Mouse (Mus musculus) adrenal gland, postnatal 25 days (tissue): Measurements from ENCODE around the gene 1810024B03Rik. TPM values are rescaled to one million over a fixed set of nuclear protein-coding genes. Genes with fewer than 3 reads are reported as not detected.
"Not testable (repeated sequence)": the region's sequence is repeated elsewhere in the genome, so short reads cannot be mapped to it uniquely, and the experiment has no call there.

ENCODE experiments used
- DNase-seq: peaks from one replicate; pipeline ENCODE4 v3.0.0; 2021; ENCODE audit warnings: mixed read lengths
- long read RNA-seq: library from polyadenylated mRNA; stranded (forward); transcript quantifications from one replicate; pipeline ENCODE4 v2.0.0, GENCODE M21; 2021
- total RNA-seq: library from RNA; stranded (reverse); gene quantifications from 2 replicates; pipeline ENCODE4 v1.2.3, GENCODE M21; 2021

Gene 1810024B03Rik
- total RNA-seq: 1.7 and 2.0 TPM in 2 replicates
- long read RNA-seq: 0 reads

DNA sequence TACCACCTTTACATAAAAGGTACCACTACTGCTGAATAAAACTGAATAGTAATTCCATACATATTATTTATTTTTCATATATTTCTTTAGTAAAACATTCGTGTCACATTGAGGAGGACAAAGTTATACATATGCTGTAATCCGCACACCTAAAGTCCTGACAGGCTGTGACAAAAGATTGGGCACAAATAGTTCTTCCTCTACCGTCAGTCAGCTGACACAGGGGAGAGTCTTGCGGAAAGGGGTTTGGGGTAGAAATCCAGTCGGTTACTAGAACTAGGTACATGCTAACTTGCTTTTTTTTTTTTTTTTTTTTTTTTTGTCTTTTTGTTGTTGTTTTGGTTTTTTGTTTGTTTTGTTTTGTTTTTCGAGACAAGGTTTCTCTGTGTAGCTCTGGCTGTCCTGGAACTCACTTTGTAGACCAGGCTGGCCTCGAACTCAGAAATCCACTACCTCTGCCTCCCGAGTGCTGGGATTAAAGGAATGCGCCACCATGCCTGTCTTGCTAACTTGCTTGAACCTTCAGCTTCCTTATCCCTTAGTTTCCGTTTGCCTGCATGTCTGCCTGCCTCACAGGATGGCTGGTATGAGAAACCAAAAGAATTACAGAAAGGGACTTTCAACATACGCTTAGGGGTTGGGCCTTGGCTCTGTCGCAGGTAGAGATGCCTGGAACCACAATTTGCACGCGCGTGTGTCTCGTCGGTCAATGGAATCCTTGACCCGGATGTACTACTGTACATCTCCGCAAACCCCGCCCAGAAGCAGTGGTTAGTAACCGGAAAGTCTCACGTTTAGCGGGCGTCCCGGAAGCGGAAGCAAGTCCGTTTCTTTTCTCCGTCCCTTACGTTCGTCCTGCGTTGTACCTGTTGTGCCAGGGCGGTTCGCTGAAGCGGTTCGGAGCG lies at the start of gene 1810024B03Rik, which contains the start of gene Snrnp200:
TSS of gene 1810024B03Rik (minus strand) at position 734 of the 905 bp plus-strand sequence.
TSS of gene Snrnp200 (plus strand) at position 840 of the 905 bp plus-strand sequence.
- peak; percentile 89 for DNase-seq

GRCm38 (mm10) chr2:127255294-127255693 lies 47.2 kb upstream of the 1810024B03Rik start:
- DNase-seq: no peak

GRCm38 (mm10) chr2:127254604-127255134 lies 46.6 kb upstream of the 1810024B03Rik start:
- no peak for DNase-seq

GRCm38 (mm10) chr2:127252787-127253186 lies 44.7 kb upstream of the 1810024B03Rik start:
- no peak for DNase-seq

DNA sequence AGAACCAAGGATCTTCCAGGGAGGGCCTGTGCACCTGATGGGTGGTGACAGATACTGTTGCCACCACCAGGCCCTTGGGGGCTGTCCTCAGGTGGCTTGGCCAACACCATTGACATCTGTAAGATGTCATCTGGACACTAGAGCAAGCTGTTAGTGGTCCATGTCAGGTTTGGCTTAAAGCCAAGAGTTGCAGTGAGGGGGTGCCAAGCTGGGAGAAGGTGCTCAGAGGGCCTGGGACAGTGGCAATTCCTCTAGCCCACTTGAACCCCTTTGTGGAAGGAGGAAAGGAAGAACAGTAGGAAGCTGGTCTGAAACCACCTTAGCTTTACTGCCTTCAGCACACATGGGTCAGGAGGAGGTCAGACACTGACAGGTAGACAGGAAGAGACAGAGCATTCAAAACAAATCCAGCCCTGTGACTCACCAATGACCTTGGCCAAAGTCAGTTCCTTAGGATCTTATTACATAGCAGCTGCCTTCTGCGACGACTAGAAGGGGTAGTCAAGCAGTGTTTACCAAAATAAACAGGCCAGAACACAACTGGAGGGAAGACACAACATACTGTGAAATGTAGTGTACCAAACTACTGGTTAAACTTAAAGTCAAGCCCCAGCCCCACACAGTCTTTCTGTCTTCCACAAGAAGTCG lies 43.9 kb upstream of the 1810024B03Rik start:
- peak; percentile 26 for DNase-seq

- no peak for DNase-seq
These were observed 43.4 kb upstream of the 1810024B03Rik start for GRCm38 (mm10) chr2:127251457-127251856.

DNA sequence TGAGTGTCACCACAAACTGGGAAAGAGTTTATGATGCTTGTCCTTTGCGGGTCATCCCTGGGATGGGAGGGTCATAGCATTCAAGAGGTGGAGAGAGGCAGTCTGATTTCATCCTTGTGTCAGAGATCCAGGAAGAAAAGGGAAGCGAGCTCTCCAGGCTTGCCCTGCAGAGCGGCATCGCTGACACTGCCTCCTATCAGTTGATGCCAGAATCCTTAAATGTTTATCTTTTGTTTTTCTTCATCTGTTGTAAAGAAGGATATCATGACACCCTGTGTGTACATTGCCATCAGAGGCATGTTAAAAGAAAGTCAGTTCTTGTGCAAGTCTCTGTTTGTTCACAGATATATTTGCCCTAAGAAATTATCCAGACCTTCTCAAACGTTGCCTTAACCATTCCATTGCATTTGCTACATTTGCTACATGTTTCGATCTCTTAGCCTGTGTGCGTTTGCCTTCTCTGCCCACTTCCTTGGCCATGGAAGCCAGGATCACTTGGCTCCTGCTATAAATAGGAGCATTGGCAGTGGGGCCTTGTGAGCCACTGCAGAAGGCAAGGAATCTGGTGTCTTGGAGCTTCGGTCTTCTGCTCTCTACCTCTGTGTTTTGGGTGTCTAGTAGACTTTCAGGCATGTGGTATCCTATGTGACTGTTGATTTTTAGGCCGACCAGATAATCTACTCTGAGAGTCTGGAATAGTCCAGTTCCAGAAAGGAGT lies 42.4 kb upstream of the 1810024B03Rik start:
- DNase-seq: no peak

DNA sequence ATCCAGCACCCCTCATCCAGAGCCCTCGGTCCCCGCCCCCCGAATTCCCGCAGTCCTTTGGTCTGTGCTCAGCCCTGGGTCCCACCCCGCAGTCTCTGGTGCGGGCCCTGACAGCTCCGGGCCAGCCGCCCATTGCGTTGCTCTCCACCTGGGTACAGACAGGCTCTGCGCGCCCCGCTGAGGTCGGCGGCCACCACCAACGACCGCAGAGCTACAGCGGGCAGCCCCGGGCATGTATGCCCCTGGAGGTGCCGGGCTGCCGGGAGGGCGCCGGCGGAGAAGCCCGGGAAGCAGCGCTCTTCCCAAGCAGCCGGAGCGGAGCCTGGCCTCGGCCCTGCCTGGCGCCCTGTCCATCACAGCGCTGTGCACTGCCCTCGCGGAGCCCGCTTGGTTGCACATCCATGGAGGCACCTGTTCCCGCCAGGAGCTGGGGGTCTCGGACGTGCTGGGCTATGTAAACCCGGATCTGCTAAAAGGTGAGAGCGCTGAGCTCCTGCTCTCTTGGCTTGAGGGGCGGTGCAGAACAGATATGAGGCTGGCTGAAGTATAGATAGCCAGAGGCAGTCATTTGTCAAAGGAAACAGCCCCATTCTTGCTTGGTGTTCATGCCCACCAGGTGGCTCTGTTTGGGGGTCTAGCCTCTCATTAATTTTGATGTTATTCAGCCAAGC lies 40.4 kb upstream of the 1810024B03Rik start:
- DNase-seq: peak; percentile 49

- peak; percentile 97 for DNase-seq
These were observed 39.7 kb upstream of the 1810024B03Rik start, which contains the start of the genes Ciao1 and Tmem127 for GRCm38 (mm10) chr2:127247592-127248333. Gene Ciao1, minus strand, starts transcription at chr2:127247816. Gene Tmem127, plus strand, starts transcription at chr2:127247908.

DNA sequence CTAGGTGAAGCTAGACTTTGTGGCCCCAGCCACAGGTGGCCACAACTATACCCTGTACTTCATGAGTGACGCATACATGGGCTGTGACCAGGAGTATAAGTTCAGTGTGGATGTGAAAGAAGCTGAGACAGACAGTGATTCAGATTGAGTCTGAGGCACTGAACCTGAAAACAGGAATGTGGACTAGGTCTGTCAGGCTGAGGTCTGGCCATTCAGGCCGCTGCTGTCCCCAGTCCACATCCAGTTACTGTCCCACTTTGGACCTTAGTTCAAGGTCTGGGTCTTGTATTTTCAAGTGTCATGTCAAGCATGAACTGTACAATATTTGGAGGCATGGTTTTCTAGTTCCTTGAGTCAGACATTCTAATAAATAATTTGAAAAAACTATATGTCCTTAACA lies 32.0 kb upstream of the 1810024B03Rik start:
- no peak for DNase-seq

DNA sequence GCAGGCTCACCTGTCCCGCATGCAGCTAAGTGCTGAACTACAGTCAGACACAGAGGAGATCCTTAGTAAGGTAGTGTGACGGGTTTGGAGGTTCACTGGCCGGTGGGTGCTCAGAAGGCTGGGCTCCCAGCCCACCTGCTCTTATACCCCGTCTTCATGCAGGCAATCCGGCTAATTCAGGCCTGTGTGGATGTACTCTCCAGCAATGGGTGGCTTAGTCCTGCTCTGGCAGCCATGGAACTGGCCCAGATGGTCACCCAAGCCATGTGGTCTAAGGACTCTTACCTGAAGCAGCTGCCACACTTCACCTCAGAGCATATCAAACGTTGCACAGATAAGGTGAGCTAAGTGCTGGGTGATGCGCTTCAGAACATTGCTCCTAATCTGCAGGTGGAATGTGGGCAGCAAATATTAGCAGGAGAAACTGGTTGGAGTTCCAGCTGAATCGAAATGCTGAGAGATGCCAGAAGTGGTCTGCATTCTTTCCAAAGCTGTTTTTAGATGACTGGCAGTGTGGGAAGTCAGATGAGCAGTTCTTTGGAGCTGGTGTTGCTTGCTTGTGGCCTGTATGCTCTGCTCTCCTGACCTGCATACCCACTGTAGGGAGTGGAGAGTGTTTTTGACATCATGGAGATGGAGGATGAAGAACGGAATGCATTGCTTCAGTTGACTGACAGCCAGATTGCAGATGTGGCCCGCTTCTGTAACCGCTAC lies 30.0 kb upstream of the 1810024B03Rik start:
- DNase-seq: no peak

- DNase-seq: no peak
These were observed 17.2 kb upstream of the 1810024B03Rik start for GRCm38 (mm10) chr2:127225261-127225660.

DNA sequence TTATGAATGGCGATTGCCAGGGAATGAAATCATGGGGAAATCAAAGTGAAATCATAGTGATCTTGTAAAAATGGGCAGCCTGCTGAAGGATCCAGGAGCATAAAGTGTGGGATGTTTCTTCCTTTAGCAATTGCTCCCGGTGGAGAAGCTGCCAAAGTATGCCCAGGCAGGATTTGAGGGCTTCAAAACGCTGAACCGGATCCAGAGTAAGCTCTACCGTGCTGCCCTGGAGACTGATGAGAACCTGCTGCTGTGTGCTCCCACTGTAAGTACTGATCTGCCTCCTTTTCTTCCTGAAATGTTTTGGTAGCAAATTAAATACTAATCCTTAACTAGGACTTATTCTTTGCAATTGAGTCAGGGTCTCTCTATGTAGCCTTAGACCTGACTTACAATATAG lies 9.7 kb upstream of the 1810024B03Rik start:
- no peak for DNase-seq

- DNase-seq: no peak
These were observed 2.6 kb upstream of the 1810024B03Rik start for GRCm38 (mm10) chr2:127210701-127211100.

DNA sequence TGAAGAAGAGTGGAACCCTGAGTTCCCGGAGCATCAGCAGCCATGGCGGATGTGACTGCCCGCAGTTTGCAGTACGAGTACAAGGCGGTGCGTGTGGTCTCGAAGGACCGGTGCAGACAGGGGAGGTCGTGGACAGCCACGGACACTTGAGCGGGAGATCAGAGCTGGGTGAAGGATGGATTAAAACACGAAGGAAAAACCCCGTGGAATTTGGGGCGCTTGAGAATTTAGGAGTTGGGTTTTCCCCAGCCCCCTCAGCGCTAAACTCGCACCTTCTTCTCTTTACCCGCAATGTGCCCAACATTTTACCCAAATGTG lies 331 bp upstream of the 1810024B03Rik start:
- no peak for DNase-seq

GRCm38 (mm10) chr2:127206916-127207315 lies 1.2 kb downstream of the 1810024B03Rik start:
- no peak for DNase-seq

DNA sequence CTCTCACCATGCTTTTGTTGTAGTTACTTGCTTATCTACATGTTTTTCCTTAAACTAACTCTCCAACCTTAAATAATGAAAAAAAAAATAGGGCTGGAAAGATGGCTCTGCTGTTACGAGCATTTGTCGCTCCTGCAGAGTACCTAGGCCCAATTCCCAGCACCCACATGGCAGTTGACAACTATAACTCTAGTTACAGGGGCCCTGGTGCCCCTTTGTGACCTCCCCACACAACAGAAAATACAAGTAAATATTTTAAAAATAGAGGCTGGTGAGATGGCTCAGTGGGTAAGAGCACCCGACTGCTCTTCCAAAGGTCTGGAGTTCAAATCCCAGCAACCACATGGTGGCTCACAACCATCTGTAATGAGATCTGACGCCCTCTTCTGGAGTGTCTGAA lies 2.1 kb downstream of the 1810024B03Rik start:
- DNase-seq: not testable (repeated sequence)

- peak; percentile 47 for DNase-seq
These were observed 3.1 kb downstream of the 1810024B03Rik start for GRCm38 (mm10) chr2:127204932-127205331.

DNA sequence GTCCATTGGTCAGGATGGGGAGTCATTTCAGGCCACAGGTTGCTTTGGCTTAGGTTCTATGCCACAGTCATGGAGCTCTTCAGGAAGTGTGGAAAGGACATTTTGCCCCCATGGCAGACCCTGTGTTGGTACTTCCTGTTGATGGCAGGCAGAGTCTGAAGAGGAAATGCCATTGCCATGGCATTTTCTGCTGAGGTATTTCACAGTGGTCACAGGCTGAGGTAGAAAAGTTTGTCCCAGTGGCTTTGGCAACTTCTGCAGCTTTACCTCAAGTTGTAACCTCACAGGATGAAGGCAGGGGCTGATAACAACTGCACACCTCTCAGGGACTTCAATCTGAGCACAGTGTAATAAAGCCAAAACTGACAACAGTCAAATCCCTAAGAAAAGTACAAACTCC lies 18.5 kb downstream of the 1810024B03Rik start:
- no peak for DNase-seq
